Mouse (Mus musculus) spleen, postnatal 0 days (tissue): ENCODE measurements around the gene Slc6a6. TPM values are rescaled to one million over a fixed set of nuclear protein-coding genes. Genes with fewer than 3 reads are reported as not detected.

Experiments used
- polyA plus RNA-seq: library from polyadenylated mRNA; unstranded; fragments of >200 nt; fragmentation: Nextera tagmentation; extraction: Ambion mirVana; gene quantifications from 2 replicates; pipeline ENCODE4 v1.2.1, GENCODE M21; 2015

The Slc6a6 gene
- 48.9 and 62.0 TPM in 2 replicates for polyA plus RNA-seq

GRCm38 (mm10) chr6:91683602-91684473 lies at the start of gene Slc6a6:
TSS of gene Slc6a6 (plus strand) at chr6:91684053.

Other genes starting within 250 kb of the Slc6a6 start
- gene Chchd4, start 210.5 kb upstream of the Slc6a6 start, polyA plus RNA-seq, result 18.5 and 18.8 TPM in 2 replicates
- gene Tmem43, start 210.3 kb upstream of the Slc6a6 start, polyA plus RNA-seq, result 19.0 and 20.7 TPM in 2 replicates
- gene Xpc, start 168.2 kb upstream of the Slc6a6 start, polyA plus RNA-seq, result 8.4 and 12.9 TPM in 2 replicates
- 186 and 195 TPM in 2 replicates for gene Lsm3, start 168.1 kb upstream of the Slc6a6 start, polyA plus RNA-seq
- gene Grip2, start 143.2 kb downstream of the Slc6a6 start, polyA plus RNA-seq, result 0.37 and 0.75 TPM in 2 replicates
- 26.9 and 27.9 TPM in 2 replicates for gene Ccdc174, start 194.0 kb downstream of the Slc6a6 start, polyA plus RNA-seq
- gene 4930590J08Rik, start 218.8 kb downstream of the Slc6a6 start, polyA plus RNA-seq, result 0.35 and 0.42 TPM in 2 replicates